Mouse (Mus musculus) kidney, postnatal 10 days (tissue): ENCODE measurements around the gene Stmn1.
A peak's percentile ranks its signal among the peaks of the same experiment; 100 is the strongest.

Experiments
- DNase-seq: peaks from one replicate; pipeline ENCODE4 v3.0.0; 2021; ENCODE audit warnings: mixed read lengths

Stmn1 gene

GRCm38 (mm10) chr4:134458856-134459255 lies 9.3 kb upstream of the Stmn1 start:
- no peak for DNase-seq

- DNase-seq: no peak
Measured at GRCm38 (mm10) chr4:134460277-134460676, 7.8 kb upstream of the Stmn1 start.

- no peak for DNase-seq
Measured at GRCm38 (mm10) chr4:134461252-134461651, 6.9 kb upstream of the Stmn1 start.

GRCm38 (mm10) chr4:134465789-134466188 lies 2.3 kb upstream of the Stmn1 start:
- no peak for DNase-seq

- DNase-seq: no peak
Measured at GRCm38 (mm10) chr4:134466381-134467262, 1.5 kb upstream of the Stmn1 start.

- peak; percentile 45 for DNase-seq
Measured at GRCm38 (mm10) chr4:134467435-134468214, 495 bp upstream of the Stmn1 start.

- DNase-seq: peak; percentile 98
Measured at GRCm38 (mm10) chr4:134468578-134469266, 602 bp downstream of the Stmn1 start.

- DNase-seq: no peak
Measured at GRCm38 (mm10) chr4:134469341-134469796, 1.2 kb downstream of the Stmn1 start.

GRCm38 (mm10) chr4:134469985-134470384 lies 1.9 kb downstream of the Stmn1 start:
- no peak for DNase-seq

GRCm38 (mm10) chr4:134471469-134471868 lies 3.3 kb downstream of the Stmn1 start:
- no peak for DNase-seq

- DNase-seq: no peak
Measured at GRCm38 (mm10) chr4:134473764-134474163, 5.6 kb downstream of the Stmn1 start.

GRCm38 (mm10) chr4:134474240-134474639 lies 6.1 kb downstream of the Stmn1 start:
- no peak for DNase-seq

GRCm38 (mm10) chr4:134476899-134477298 lies 8.8 kb downstream of the Stmn1 start:
- DNase-seq: no peak

GRCm38 (mm10) chr4:134478031-134478430 lies 9.9 kb downstream of the Stmn1 start:
- DNase-seq: peak; percentile 95

- DNase-seq: no peak
Measured at GRCm38 (mm10) chr4:134479839-134480238, 11.7 kb downstream of the Stmn1 start.

- DNase-seq: peak; percentile 87
Measured at GRCm38 (mm10) chr4:134480864-134481263, 12.7 kb downstream of the Stmn1 start.

GRCm38 (mm10) chr4:134481270-134481669 lies 13.2 kb downstream of the Stmn1 start:
- DNase-seq: no peak

GRCm38 (mm10) chr4:134482442-134482841 lies 14.3 kb downstream of the Stmn1 start:
- no peak for DNase-seq

- no peak for DNase-seq
Measured at GRCm38 (mm10) chr4:134483078-134483688, 15.1 kb downstream of the Stmn1 start.

GRCm38 (mm10) chr4:134483696-134484095 lies 15.6 kb downstream of the Stmn1 start:
- peak; percentile 65 for DNase-seq

- DNase-seq: no peak
Measured at GRCm38 (mm10) chr4:134484231-134484630, 16.1 kb downstream of the Stmn1 start.

- DNase-seq: no peak
Measured at GRCm38 (mm10) chr4:134485151-134485900, 17.2 kb downstream of the Stmn1 start.
